Mouse (Mus musculus) granulocyte monocyte progenitor cell, adult 5-6 weeks (primary cell): ENCODE measurements around the gene Ddc. TPM values are rescaled to one million over a fixed set of nuclear protein-coding genes. Genes with fewer than 3 reads are reported as not detected.

ENCODE experiments used
- ATAC-seq: replicated peaks from 2 replicates; pipeline ENCODE4 v1.8.0; 2016; ENCODE audit warnings: mild to moderate bottlenecking, moderate TSS enrichment, inconsistent platforms; ENCODE audit not compliant: poor library complexity, severe bottlenecking
- total RNA-seq, 2 experiments: library from RNA; stranded (forward) in 1 of 2; stranded (reverse) in 1 of 2; fragments of 200-712, 200-1000 nt in 1 of 2; fragments of >200 nt in 1 of 2; fragmentation: Nextera tagmentation in 1 of 2; gene quantifications; 2 replicates each; pipeline ENCODE4 v1.2.3; 2014 to 2017

The Ddc gene
- total RNA-seq (2014; fragmentation: Nextera tagmentation) (2.1 TPM in 1 of 2 replicates, not detected in the other), total RNA-seq (2017) (0.65 TPM in 1 of 2 replicates, not detected in the other)

DNA sequence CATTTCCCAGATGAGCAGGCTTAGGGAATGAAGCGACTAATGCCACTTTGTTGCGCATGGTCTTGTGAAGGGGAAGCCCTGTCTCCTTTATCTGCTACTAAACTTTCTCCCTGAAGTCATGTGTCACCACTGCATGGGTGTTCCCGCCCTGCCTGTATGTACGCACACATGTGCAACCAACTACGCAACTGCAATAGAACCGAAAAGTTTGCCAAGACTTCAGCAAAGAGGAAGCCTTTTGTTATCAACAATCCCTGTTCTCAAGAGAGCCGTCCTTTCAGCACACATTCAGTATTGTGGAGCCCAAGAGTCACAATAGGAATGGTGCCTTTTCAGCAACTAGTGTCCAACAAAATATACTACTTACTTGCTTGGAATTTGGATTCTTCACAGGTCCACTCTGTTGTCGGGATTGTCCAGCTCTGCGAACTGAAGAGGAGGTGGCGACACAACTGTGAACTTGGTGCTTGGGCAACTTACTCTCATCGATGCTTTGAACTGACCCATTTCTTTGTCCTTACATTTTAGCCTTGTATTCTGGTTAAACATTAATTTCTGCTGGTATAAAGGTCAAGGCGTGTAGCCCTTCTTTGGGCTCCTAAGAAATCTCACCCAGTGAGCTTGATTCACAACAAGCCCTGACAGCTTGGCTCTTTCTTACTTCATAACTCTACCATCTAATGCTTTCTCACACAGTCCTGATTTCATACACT, at the start of gene Ddc:
Ddc (minus strand) TSS at position 500 of the 713 bp plus-strand sequence.
- ATAC-seq = peak; percentile 56

DNA sequence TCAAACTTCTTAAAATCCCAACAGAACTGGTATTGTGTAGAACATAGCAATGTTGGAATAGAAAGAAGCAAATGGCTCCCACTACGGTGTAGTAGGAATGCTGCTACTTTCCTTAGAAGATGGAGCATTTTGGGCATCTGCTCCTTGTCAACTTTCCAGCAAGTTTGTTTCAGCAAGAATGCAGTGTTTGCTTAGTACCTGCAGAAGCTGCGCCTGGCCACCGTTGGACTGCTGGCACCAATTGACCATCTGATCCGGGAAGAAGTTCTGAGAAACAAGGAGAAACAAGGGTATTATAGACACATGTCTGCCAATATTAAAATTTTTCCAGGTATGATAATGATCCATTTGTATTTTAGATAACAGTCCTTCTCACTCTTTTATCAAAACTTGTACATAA, 47.8 kb upstream of the Ddc start:
- no peak for ATAC-seq

GRCm38 (mm10) chr11:11944814-11945213, 46.9 kb upstream of the Ddc start:
- ATAC-seq = no peak

DNA sequence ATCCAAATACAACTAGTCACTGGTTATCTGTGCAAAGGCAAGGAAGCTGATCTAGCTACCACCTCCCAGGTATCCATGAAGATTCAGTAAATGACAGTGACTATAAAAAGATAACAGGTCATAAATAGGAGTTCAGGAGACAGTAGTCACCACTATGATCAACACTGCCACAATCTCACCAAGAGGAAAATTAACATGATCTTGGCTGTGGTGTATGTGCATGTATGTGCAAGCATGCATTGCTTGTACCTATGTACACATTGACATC, 46.1 kb upstream of the Ddc start:
- no peak for ATAC-seq

DNA sequence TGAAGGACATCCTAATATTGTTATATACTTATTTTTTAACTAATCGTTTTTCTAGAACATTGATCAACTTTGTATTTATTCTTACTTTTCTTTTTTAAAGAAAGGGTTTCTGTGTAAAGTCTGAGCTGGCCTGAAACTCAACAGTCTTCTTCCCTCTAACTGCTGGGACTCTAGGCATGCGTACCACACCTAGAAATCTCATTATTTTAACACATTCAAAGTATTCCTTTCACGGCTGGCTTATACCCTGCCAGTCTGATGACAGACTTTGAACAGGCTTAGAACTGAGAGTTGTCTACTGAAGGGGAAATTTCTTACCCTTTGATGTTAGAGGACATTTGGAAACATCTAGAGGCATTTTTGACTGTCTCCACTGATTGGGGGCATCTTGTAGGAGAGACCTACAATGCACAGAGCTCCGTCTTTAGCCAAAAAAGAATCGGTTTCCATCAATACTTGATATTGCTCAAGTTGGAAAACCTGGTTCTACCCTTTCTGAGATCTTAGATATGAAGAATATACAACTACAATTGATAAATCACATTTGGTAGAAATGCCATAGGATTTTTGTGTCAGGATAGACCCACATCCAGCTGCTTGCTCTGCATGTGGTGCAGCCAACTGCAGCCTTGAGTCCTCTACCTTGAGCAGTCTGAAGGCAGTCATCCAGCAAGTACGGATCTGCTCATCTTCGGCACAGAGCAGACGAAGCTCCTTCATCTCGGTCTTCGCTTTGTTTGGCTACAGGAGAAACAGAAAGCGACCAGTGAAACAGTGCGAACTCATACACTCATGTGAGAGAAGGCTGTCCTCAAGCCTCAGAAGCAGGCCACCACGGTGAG, 45.5 kb upstream of the Ddc start:
- no peak for ATAC-seq

DNA sequence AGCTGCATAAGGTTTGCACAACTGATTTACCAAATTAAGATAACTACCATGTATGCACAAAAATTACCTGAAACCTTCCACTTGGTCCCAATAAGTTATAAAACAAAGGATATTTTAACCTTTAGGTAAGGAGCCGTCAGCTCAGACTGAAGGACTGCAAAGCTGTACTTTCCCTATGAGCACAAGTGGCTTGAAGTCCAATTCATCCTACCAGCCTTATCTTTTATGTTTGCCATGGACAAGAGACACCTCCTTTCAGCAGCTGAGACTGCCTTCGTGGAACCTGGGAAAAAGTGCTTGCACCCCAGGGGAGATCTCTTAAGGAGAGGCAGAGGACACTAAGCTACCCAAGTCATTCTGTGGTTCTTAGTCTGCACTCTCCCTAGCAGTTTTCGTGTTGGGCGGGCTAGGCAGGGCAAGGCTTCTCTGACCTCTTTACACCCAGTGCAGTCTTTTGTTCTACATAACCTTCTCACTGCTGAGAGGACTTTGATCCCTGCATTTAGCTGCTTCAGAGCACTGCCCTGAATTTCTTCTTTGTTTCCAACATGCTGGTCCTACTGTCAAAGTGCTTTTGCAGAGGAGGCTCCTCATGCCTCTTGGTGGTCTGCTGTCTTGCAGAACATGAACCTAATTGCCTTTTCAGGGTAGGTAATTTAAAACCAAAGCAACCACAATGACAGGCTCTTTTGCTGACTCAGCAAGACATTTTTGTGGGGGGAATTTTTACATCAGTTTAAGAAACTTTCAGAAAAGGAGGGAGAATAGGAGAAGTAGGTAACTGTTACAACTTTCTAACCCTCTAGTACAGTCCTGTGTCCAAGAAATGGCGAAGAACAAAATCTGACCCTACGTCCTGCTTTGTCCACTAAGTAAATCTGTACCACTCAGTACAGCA, 44.6 kb upstream of the Ddc start:
- ATAC-seq = no peak

DNA sequence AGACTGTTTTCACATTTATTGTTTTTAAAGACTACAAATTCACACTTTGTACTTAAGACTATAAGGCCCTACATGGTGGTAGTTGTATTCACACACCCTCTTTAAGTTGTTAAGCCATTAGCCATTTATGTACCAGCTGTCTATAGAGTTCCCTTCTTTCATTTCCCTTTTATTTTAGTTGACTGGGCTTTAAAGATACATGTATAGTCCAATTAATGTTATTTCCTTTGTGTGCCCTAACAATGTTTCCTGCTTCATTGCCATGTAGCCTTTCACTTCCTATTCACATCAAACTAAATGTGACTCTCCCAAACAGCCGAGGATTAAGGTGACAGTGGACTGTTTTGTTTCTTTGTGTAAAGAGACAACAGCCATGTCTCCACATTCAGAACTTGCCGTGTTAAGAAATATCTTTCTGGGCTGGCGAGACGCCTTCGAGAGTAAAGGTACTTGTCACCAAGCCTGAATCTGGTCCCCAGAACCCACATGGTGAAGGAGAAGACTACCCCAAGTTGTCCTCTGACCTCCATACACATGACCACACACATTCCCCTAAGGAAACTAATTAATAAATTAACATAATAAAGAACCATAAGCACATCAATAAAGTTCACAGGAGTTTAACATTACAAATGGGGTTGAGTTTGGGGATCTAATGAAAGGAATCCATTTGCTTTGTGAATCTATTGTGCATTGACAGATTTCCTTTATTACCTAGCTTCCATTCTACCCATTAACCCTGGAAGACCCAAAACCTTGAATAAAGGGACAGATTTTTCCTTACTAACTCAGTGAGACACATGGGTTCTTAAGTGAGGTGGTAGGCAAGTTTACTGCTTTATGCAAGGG, 43.1 kb upstream of the Ddc start:
- peak; percentile 66 for ATAC-seq

DNA sequence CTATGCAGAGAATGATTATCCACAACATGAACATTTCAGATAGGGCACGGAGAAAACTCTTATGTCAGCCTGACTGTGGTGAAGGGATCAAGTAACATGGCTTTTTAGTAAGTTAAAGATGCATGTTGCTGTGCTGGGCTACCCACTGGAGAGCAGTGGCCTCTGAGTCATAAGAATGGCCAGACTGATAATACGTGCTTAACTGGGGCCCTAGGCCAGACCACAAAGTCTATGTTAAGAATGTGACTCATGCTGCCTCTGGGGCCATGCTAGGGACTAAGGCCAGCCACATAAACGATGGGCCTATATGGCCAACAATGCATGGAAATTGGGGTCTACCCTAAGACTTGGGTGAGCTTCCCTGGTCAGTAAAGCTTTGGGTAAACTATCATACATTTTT, 41.7 kb upstream of the Ddc start:
- no peak for ATAC-seq

DNA sequence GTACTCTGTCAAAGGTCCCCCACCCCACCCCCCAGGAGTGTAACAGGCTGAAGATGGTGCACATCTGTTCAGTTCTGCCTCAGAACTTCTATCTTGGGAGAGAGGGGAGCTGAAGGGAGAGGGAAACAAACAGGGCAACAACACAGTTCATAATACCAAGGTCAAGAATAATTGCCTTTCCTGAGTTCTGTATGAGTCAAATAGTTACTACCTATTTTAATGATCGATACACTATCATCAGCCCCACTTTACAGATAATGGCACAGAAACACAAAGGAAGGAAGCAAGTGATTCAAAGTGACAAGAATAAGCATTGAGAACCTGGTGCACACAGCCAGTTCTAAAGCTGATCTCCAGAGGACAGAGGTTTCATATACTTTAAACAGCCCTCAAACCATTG, 40.6 kb upstream of the Ddc start:
- ATAC-seq = no peak

DNA sequence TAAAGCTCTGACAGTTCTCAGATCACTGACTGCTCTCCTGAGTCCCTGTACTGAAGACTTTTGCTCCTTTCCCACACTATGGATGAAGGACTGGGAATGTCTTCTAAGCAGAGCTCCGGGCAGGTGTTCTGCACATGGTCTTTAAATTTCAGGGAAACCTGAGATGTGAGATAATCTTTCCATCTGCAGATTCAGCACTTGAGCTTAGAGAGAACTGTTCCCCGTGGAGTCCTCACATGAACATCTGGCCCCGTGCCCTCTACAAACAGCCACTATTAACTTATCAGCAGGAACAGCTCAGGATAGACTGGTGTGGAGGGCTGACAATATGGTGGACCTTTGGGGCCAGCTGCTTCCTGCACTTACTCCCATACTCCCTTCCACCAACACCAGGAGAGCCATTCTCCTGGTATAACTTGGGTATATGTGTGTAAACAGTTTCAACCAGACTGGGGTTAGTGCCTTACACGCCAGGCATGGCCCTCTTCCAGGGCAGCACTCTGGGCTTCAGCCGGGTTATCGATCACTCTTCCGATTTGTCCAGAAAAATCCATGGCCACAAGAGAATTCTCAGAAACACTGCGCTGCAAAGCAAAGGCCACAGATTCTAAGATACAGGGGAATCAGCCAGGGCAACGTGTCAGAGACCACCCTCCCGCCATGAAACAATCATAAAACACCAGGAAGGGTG, 39.5 kb upstream of the Ddc start:
- no peak for ATAC-seq

- ATAC-seq = no peak
Observed at GRCm38 (mm10) chr11:11934808-11935207, 36.9 kb upstream of the Ddc start.

DNA sequence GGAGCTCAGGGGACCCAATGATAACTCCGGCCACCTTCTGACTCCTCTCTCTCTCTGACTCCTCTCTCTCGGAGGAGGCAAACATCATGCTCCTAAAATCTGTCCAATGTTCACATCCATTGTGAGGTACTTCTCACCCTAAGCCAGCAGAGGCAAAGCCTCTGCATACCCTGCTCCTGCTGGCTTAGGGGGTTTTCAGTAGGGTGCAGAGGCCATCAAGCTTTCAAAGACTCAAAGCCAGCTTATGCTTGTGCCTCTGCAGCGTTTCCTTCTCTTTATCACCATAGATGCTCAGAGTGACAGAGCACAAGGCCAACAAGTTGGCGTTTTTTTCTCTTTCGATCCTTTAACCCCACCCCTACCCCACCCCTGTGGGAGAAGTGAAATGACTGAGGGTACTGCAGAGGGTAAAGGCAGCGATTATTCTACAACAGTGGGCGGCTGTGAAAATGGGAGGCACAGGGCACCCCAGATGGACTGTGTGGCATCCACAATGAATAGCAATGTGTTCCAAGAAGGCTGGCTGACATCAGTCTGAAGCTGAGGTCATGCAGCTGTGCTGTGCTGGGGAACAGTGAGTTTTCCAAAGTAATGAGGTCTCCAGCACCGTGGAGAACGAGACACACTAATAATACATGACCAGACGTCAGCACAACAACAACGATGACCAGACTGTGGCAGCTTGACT, 34.3 kb upstream of the Ddc start:
- ATAC-seq = no peak

- ATAC-seq = no peak
Observed at GRCm38 (mm10) chr11:11931688-11932087, 33.7 kb upstream of the Ddc start.

GRCm38 (mm10) chr11:11930527-11930926, 32.6 kb upstream of the Ddc start:
- ATAC-seq = no peak

- ATAC-seq = no peak
Observed at GRCm38 (mm10) chr11:11929059-11929458, 31.1 kb upstream of the Ddc start.

DNA sequence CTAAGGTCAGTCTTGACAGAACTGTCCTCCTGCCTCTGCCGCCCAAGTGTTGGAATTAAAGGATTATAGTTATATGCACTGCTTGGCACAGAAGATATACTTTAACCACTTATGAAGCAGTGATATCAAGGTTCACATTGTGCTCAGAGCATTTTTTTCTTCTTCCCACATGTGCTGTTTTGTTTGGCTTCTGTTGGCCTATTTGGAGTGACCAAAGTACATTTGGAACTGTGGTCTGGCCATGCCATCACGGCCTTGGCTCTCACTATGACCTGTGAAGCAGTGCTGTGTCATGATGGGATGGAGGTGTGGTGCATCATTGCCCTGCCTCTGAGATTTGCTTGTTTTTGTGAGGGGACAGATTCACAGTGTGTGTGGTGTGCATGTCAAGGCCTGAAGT, 30.6 kb upstream of the Ddc start:
- no peak for ATAC-seq

DNA sequence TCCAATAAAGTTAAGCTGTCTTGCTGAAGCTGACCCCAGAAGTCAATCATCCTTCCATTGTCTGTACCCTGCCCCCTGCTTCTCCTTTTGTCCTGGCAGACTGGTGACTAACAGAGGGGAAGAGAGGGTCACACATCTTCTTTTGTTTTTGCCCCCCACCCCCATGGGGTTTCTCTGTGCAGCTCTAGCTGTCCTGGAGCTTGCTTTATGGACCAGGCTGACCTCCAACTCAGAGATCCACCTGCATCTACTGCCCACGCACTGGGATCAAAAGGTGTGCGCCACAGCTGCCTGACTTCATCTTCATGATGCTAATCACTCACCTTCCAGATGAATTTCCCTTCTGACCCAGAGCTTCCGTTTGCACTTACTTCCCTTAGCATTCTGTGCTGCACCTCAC, 26.0 kb upstream of the Ddc start:
- ATAC-seq = no peak

DNA sequence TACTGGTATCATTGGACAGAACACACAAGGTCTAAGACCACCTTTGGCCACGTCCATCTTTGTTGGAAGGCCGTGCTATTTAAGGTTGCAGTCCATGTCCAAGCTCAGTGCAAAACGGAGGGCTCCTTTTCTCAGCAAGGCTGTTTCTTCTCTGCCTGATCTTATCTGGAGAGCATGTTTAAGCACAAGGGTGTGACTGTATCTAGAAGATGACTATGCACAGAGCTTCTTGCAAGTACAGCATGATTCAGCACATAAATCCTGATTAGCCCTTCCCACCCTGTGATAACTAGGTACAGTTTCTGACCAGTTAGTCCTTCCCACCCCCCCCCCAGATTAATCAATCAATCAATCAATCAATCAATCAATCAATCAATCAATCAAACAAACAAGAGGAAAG, 25.4 kb upstream of the Ddc start:
- ATAC-seq = no peak

- no peak for ATAC-seq
Observed at GRCm38 (mm10) chr11:11922106-11922505, 24.2 kb upstream of the Ddc start.
